Mouse (Mus musculus): Measurements from ENCODE around the gene Mast4. TPM values are rescaled to one million over a fixed set of nuclear protein-coding genes. Genes with fewer than 3 reads are reported as not detected.

The Mast4 gene
- polyA plus RNA-seq, 1 experiment from 2014 or later, result 34.9 TPM

GRCm38 (mm10) chr13:102900531-102900930 is 433.8 kb downstream of the Mast4 start:
- Histone ChIP-seq H3K4me1 (peaks cover 63% of the 10 kb centered on the region), H3K9me3 (no peaks in the 10 kb centered on the region)

DNA sequence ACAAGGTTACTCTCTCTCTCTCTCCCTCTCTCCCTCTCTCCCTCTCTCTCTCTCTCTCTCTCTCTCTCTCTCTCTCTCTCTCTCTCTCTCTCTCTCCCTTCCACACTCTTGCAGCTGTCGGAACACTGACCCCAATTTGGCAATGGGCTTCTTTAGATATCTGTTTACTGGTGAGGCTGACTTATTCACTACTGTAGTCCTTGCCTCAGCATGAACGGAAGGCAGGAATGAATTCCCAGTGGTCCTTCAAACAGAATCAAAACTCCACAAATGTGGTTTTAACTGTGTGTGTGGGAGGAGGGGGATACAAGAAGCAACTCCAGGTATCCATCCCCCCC is 434.2 kb downstream of the Mast4 start:
- Histone ChIP-seq H3K4me3 (no peak overlapping the region), H3K27me3 (no peaks in the 10 kb centered on the region), H3K9ac (replicated peaks) (no peak overlapping the region), H3K27ac (replicated peaks) (no peak overlapping the region), H3K4me1 (peaks cover 63% of the 10 kb centered on the region), H3K4me2 (replicated peaks) (no peak overlapping the region), H3K36me3 (no peaks in the 10 kb centered on the region), H3K9me3 (no peaks in the 10 kb centered on the region)
- no peak for ATAC-seq (ENCODE audit: low FRiP score, low read depth)
- 83% methylated on average over 2 of the region's 2 CpGs for WGBS

More at GRCm38 (mm10) chr13:102900531-102900930, 433.8 kb downstream of the Mast4 start:
- H3K4me2 ChIP-seq (replicated peaks), result no peak overlapping the region
- no peak for ATAC-seq (ENCODE audit: low FRiP score, low read depth)
- H3K4me3 ChIP-seq, result no peak overlapping the region
- H3K27ac ChIP-seq (replicated peaks), result no peak overlapping the region
- no peaks in the 10 kb centered on the region for H3K36me3 ChIP-seq
- WGBS, result 82% methylated on average over 8 of the region's 8 CpGs
- no peak overlapping the region for H3K9ac ChIP-seq (replicated peaks)
- no peaks in the 10 kb centered on the region for H3K27me3 ChIP-seq

- no peak overlapping the region for H3K4me2 ChIP-seq (replicated peaks)
- H3K36me3 ChIP-seq, result no peaks in the 10 kb centered on the region
- H3K9me3 ChIP-seq, result no peaks in the 10 kb centered on the region
- H3K9ac ChIP-seq (replicated peaks), result no peak overlapping the region
- no peaks in the 10 kb centered on the region for H3K27me3 ChIP-seq
- H3K27ac ChIP-seq (replicated peaks), result no peak overlapping the region
- no peak overlapping the region for H3K4me3 ChIP-seq
- ATAC-seq (ENCODE audit: low FRiP score, low read depth), result no peak
- WGBS, result 72% methylated on average over 9 of the region's 9 CpGs
- peaks cover 66% of the 10 kb centered on the region for H3K4me1 ChIP-seq
Observed at GRCm38 (mm10) chr13:102899253-102900082, 434.8 kb downstream of the Mast4 start.

GRCm38 (mm10) chr13:102898374-102899131 is 435.7 kb downstream of the Mast4 start:
- Histone ChIP-seq H3K9ac (replicated peaks) (no peak overlapping the region), H3K4me2 (replicated peaks) (no peak overlapping the region), H3K27me3 (no peaks in the 10 kb centered on the region), H3K36me3 (no peaks in the 10 kb centered on the region), H3K4me1 (peaks cover 66% of the 10 kb centered on the region), H3K4me3 (no peak overlapping the region), H3K27ac (replicated peaks) (0 out of 2 replicates have a peak overlapping the region, but pooled peaks have one; percentile 30), H3K9me3 (no peaks in the 10 kb centered on the region)
- no peak for ATAC-seq (ENCODE audit: low FRiP score, low read depth)
- 57% methylated on average over 15 of the region's 15 CpGs for WGBS

DNA sequence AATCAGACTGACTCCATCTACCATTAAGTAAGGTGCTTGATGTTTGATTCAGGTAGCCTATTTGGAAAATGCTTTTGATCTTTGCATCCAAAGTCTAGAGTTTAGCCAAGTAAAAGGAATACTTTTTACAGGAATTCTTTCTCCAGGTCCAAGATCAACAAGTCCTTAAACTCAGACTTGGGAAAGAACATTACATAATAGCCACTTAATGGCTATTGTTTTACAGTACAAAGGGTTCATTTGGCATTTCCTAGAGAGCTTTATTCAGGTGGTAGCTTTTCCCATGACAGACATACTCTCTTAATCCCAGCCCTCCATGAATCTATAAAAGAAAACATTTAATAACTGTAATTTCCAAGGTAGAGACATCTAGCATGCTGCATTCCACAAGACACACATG is 438.0 kb downstream of the Mast4 start:
- Histone ChIP-seq H3K27ac (replicated peaks) (no peak overlapping the region), H3K9me3 (no peaks in the 10 kb centered on the region), H3K4me3 (no peak overlapping the region), H3K27me3 (no peaks in the 10 kb centered on the region), H3K4me1 (peaks cover 54% of the 10 kb centered on the region), H3K9ac (replicated peaks) (no peak overlapping the region), H3K4me2 (replicated peaks) (no peak overlapping the region), H3K36me3 (no peaks in the 10 kb centered on the region)
- ATAC-seq (ENCODE audit: low FRiP score, low read depth), result no peak

DNA sequence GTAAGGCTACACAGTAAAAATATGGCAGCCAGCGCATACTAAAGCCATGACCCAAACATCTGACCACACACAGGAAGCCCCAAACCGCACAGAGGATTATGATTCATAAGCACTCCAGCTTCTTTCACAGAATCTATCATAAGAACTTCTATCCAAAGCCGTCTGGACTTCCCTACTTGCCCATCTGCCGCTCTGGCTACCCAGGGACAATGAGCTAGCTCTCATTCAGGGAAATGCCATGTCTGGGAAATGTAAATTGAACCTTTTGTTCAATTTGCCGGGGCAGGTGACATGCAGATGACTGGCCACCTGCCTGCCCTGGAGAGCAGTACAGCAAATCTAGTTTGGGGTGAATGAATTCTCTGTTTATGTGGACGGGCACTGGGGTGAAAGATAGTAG is 438.4 kb downstream of the Mast4 start:
- Histone ChIP-seq H3K4me1 (peaks cover 51% of the 10 kb centered on the region), H3K27ac (replicated peaks) (no peak overlapping the region), H3K9me3 (no peaks in the 10 kb centered on the region), H3K36me3 (no peaks in the 10 kb centered on the region), H3K27me3 (no peaks in the 10 kb centered on the region), H3K9ac (replicated peaks) (no peak overlapping the region), H3K4me2 (replicated peaks) (no peak overlapping the region), H3K4me3 (no peak overlapping the region)
- WGBS, result 40% methylated on average over 6 of the region's 6 CpGs
- ATAC-seq (ENCODE audit: low FRiP score, low read depth), result peak; percentile 61

GRCm38 (mm10) chr13:102894287-102895234 is 439.7 kb downstream of the Mast4 start:
- Histone ChIP-seq H3K27me3 (no peaks in the 10 kb centered on the region), H3K36me3 (no peaks in the 10 kb centered on the region), H3K4me1 (peaks cover 43% of the 10 kb centered on the region), H3K4me2 (replicated peaks) (no peak overlapping the region), H3K27ac (replicated peaks) (no peak overlapping the region), H3K9me3 (no peaks in the 10 kb centered on the region), H3K4me3 (no peak overlapping the region), H3K9ac (replicated peaks) (no peak overlapping the region)
- 51% methylated on average over 15 of the region's 15 CpGs for WGBS
- ATAC-seq (ENCODE audit: low FRiP score, low read depth), result no peak

- Histone ChIP-seq H3K36me3 (no peaks in the 10 kb centered on the region), H3K4me2 (replicated peaks) (no peak overlapping the region), H3K4me1 (peaks cover 32% of the 10 kb centered on the region), H3K4me3 (no peak overlapping the region), H3K9ac (replicated peaks) (no peak overlapping the region), H3K27ac (replicated peaks) (no peak overlapping the region), H3K27me3 (no peaks in the 10 kb centered on the region), H3K9me3 (no peaks in the 10 kb centered on the region)
- ATAC-seq (ENCODE audit: low FRiP score, low read depth), result no peak
- 93% methylated on average over 3 of the region's 3 CpGs for WGBS
Observed at GRCm38 (mm10) chr13:102892783-102893182, 441.5 kb downstream of the Mast4 start.

DNA sequence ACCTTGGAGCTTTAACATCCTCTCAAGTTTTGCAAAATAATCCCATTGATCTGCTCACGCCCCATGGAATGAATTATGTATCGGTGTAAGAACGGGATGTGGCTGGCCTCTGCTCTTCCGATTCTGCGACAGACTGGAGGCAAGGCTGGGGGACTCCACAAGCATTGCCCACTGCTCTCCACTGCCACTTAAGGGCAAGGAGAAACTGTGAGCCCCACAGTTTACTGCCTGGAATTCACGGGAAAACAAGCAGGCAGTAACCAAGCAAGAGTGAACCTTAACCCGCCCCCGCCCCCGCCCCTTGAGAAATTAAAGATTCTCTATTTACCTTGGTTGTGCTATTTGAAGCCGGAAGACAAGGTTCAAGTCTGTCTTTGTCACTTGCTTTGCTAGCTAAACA is 444.3 kb downstream of the Mast4 start:
- no peak for ATAC-seq (ENCODE audit: low FRiP score, low read depth)
- Histone ChIP-seq H3K27me3 (no peaks in the 10 kb centered on the region), H3K27ac (replicated peaks) (no peak overlapping the region), H3K4me3 (no peak overlapping the region), H3K4me2 (replicated peaks) (no peak overlapping the region), H3K9ac (replicated peaks) (no peak overlapping the region), H3K9me3 (no peaks in the 10 kb centered on the region), H3K36me3 (no peaks in the 10 kb centered on the region), H3K4me1 (peaks cover 15% of the 10 kb centered on the region)
- 85% methylated on average over 10 of the region's 10 CpGs for WGBS

DNA sequence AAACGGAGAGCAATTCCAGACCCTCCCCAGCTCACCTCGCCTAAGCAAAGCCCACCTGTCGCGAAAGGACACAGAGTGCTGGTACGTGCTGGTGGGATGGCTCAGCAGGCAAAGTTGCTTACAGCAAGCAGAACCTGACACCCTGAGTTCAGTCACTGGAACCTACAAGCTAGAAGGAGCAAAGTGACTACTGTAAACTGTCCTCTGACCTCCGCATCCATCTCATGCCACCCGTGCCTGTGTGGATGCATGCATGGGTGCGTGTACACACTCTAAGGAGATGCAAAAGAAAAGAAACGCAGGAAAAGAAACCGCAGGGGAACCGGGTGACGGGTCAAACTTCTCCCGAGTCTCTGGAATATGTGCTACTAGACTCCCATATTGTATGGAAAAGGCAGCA is 444.8 kb downstream of the Mast4 start:
- no peak overlapping the region for H3K9ac ChIP-seq (replicated peaks)
- no peak overlapping the region for H3K27ac ChIP-seq (replicated peaks)
- no peaks in the 10 kb centered on the region for H3K36me3 ChIP-seq
- no peak for ATAC-seq (ENCODE audit: low FRiP score, low read depth)
- no peak overlapping the region for H3K4me3 ChIP-seq
- H3K4me2 ChIP-seq (replicated peaks), result no peak overlapping the region
- H3K27me3 ChIP-seq, result no peaks in the 10 kb centered on the region
- peaks cover 11% of the 10 kb centered on the region for H3K4me1 ChIP-seq
- H3K9me3 ChIP-seq, result no peaks in the 10 kb centered on the region
- 92% methylated on average over 13 of the region's 13 CpGs for WGBS

- H3K27me3 ChIP-seq, result no peaks in the 10 kb centered on the region
- no peaks in the 10 kb centered on the region for H3K9me3 ChIP-seq
- H3K36me3 ChIP-seq, result no peaks in the 10 kb centered on the region
- H3K4me3 ChIP-seq, result no peak overlapping the region
- no peak for ATAC-seq (ENCODE audit: low FRiP score, low read depth)
- peaks cover 5% of the 10 kb centered on the region for H3K4me1 ChIP-seq
- 87% methylated on average over 15 of the region's 15 CpGs for WGBS
- H3K9ac ChIP-seq (replicated peaks), result no peak overlapping the region
- no peak overlapping the region; the same call in 1 of the 2 replicates for H3K27ac ChIP-seq (replicated peaks)
- H3K4me2 ChIP-seq (replicated peaks), result no peak overlapping the region
Observed at GRCm38 (mm10) chr13:102888895-102889490, 445.3 kb downstream of the Mast4 start.

Measured in midbrain, embryonic 12.5 days (tissue).